Mouse (Mus musculus): Measurements from ENCODE around the gene Olfr430. TPM values are rescaled to one million over a fixed set of nuclear protein-coding genes. Genes with fewer than 3 reads are reported as not detected.

Olfr430 gene
- total RNA-seq, 2 experiments from 2014 or later: not detected

Other genes with a start within 250 kb of the Olfr430 start
- gene Ifi211, start 153.6 kb upstream of the Olfr430 start, total RNA-seq (2021): 1 to 10 TPM; 1.5 to 3.0 TPM
- gene Mndal, start 124.1 kb upstream of the Olfr430 start, total RNA-seq (2021): 1 to 10 TPM; 3.8 to 4.6 TPM
- 1 to 10 TPM; 4.0 to 5.2 TPM for gene Ifi203, start 123.9 kb upstream of the Olfr430 start, total RNA-seq (2021)
- not detected for gene Ifi202b, start 83.9 kb upstream of the Olfr430 start, total RNA-seq (2021)
- gene Ifi205, start 34.8 kb upstream of the Olfr430 start, total RNA-seq (2021): 10 to 100 TPM in 1 of 2 experiments, 1 to 10 TPM in 1; 3.7 to 11.7 TPM
- gene Olfr433, start 25.9 kb upstream of the Olfr430 start, total RNA-seq (2021): not detected
- not detected for gene Olfr432, start 17.4 kb upstream of the Olfr430 start, total RNA-seq (2021)
- gene Olfr429, start 17.7 kb downstream of the Olfr430 start, total RNA-seq (2021): not detected
- not detected for gene Olfr427, start 30.3 kb downstream of the Olfr430 start, total RNA-seq (2021)
- gene Olfr231, start 54.6 kb downstream of the Olfr430 start, total RNA-seq (2021): not detected
- gene Olfr424, start 64.9 kb downstream of the Olfr430 start, total RNA-seq (2021): not detected
- not detected for gene Olfr420, start 89.0 kb downstream of the Olfr430 start, total RNA-seq (2021)
- gene Spta1, start 106.2 kb downstream of the Olfr430 start, total RNA-seq (2021): under 1 TPM; 0.08 to 0.67 TPM
- not detected for gene Olfr419, start 185.5 kb downstream of the Olfr430 start, total RNA-seq (2021)